8 mouse cellular contexts compared by ENCODE assay signal in the genomic region with DNA sequence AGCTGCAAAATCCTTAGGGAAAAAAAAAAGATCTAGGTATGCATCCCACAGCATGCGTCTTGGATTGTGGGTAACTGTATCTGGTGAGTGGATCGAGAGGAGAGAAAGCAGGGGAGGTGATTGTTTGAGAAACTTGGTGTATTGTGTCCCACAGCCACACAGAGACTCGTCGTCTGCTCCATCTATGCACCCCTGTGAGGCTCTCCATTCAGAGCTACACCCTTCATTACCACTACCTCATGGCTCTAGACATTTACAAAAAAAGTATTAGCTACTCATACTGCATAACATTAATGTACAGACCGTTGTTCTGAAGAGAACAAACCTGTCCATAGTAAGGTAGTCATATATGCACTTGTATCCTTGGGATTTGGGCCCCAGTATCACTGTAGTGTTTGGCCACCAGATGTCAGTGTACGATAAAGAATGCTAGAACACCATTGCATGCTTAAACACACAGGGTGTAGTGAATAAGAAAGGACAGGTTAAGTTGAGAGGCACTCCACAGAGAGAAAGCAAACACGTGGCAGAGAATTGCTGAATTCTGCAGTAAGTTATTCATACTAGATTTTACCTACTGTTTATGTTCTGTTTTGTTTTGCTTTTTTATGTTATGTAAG.
DNase-seq lines count a peak whose midpoint lies in the region; ATAC-seq and TF ChIP-seq lines count a peak whose summit lies in the region.

No protein-coding gene starts in this region.

- H3K27me3 ChIP-seq in heart, postnatal 0 days (ENCODE audit: control insufficient read depth, insufficient read depth, low read length) = no peaks in the 10 kb centered on the region
- H3K27me3 ChIP-seq in heart, embryonic 12.5 days (replicated peaks) = no peaks in the 10 kb centered on the region
- no peaks in the 10 kb centered on the region for H3K27me3 ChIP-seq in forebrain, embryonic 12.5 days

- no peak overlapping the region for H3K4me3 ChIP-seq in heart, postnatal 0 days (ENCODE audit: low read depth, low read length)
- H3K4me3 ChIP-seq in heart, embryonic 12.5 days = no peak overlapping the region
- no peak overlapping the region for H3K4me3 ChIP-seq in forebrain, embryonic 12.5 days (replicated peaks)

- intact Hi-C loops in heart, postnatal 10 days (cut with DNase I) = no loop called here

- peak; percentile 43 for TF ChIP-seq CTCF in heart, postnatal 0 days (IDR thresholded peaks at IDR 0.05; ENCODE audit: low read depth)

- DNase-seq in heart, postnatal 0 days (ENCODE audit: low spot score) = no peak
- DNase-seq in MN1 (ENCODE audit: low spot score) = peak; percentile 22
- peak; percentile 16 to 26 for DNase-seq in layer of hippocampus, postnatal 10 days (ENCODE audit: low spot score in 2 of 2)
- DNase-seq in telencephalon, adult 2 months (ENCODE audit: low read depth, low spot score) = peak; percentile 31
- DNase-seq in c-Kit-positive CD71-positive TER-119-positive erythroid progenitor cells, embryonic 14.5 days (ENCODE audit: low spot score) = no peak
- DNase-seq in heart, postnatal 10 days = no peak

- no peak overlapping the region for H3K27ac ChIP-seq in heart, postnatal 0 days (ENCODE audit: low read depth)
- H3K27ac ChIP-seq in heart, embryonic 12.5 days (ENCODE audit: poor library complexity, severe bottlenecking) = no peak overlapping the region
- H3K27ac ChIP-seq in forebrain, embryonic 12.5 days = no peak overlapping the region

- no peak for TF ChIP-seq EP300 in heart, postnatal 0 days (IDR thresholded peaks at IDR 0.05; ENCODE audit: low read depth)

- no peak for ATAC-seq in heart, postnatal 0 days (ENCODE audit: insufficient read depth, low read depth)
- no peak for ATAC-seq in heart, embryonic 12.5 days (ENCODE audit: insufficient number of reproducible peaks, low FRiP score)
- peak; percentile 70; the same call in 1 of the 2 replicates for ATAC-seq in forebrain, embryonic 12.5 days (ENCODE audit: low FRiP score)

- WGBS in heart, postnatal 0 days = 50% methylated on average over 7 of the region's 7 CpGs
- WGBS in heart, embryonic 12.5 days = 53% methylated on average over 7 of the region's 7 CpGs
- WGBS in forebrain, embryonic 12.5 days = 46% methylated on average over 7 of the region's 7 CpGs

- H3K36me3 ChIP-seq in heart, postnatal 0 days (replicated peaks; ENCODE audit: control insufficient read depth, insufficient read depth, low read length) = no peaks in the 10 kb centered on the region
- H3K36me3 ChIP-seq in heart, embryonic 12.5 days = no peaks in the 10 kb centered on the region
- H3K36me3 ChIP-seq in forebrain, embryonic 12.5 days (replicated peaks) = no peaks in the 10 kb centered on the region

- no peaks in the 10 kb centered on the region for H3K9me3 ChIP-seq in heart, postnatal 0 days (replicated peaks; ENCODE audit: control insufficient read depth, low read length)
- H3K9me3 ChIP-seq in heart, embryonic 12.5 days (replicated peaks) = no peaks in the 10 kb centered on the region
- H3K9me3 ChIP-seq in forebrain, embryonic 12.5 days = no peaks in the 10 kb centered on the region

- H3K4me1 ChIP-seq in heart, postnatal 0 days (ENCODE audit: control insufficient read depth, insufficient read depth) = no peaks in the 10 kb centered on the region
- no peaks in the 10 kb centered on the region for H3K4me1 ChIP-seq in heart, embryonic 12.5 days (replicated peaks)
- no peaks in the 10 kb centered on the region for H3K4me1 ChIP-seq in forebrain, embryonic 12.5 days

- no peak overlapping the region for H3K4me2 ChIP-seq in heart, postnatal 0 days (ENCODE audit: low read depth, low read length)
- H3K4me2 ChIP-seq in heart, embryonic 12.5 days = no peak overlapping the region
- H3K4me2 ChIP-seq in forebrain, embryonic 12.5 days = no peak overlapping the region

- H3K9ac ChIP-seq in heart, postnatal 0 days (replicated peaks; ENCODE audit: low read depth, low read length) = no peak overlapping the region
- H3K9ac ChIP-seq in heart, embryonic 12.5 days = no peak overlapping the region
- no peak overlapping the region for H3K9ac ChIP-seq in forebrain, embryonic 12.5 days

Comparison
In these comparisons a context has a peak if more than half of its experiments do, and no peak if none do; other contexts are left out.
1. DNase-seq: peak in MN1 (single experiment), layer of hippocampus, postnatal 10 days (2 of 2) and telencephalon, adult 2 months (single experiment); none in heart, postnatal 0 days (single experiment), c-Kit-positive CD71-positive TER-119-positive erythroid progenitor cells, embryonic 14.5 days (single experiment) and heart, postnatal 10 days (0 of 2).